11 mouse cellular contexts compared by ENCODE assay signal in genomic region chr8:15562310-15563296, GRCm38 (mm10).
A peak's percentile ranks its signal among the peaks of the same experiment; 100 is the strongest.
DNase-seq lines count a peak whose midpoint lies in the region; ATAC-seq lines count a peak whose summit lies in the region.
"Had no signal": no experiment of that assay in that cellular context is flagged by ENCODE, and none has a peak within 500 bp of the region (broad histone marks: within the 10 kb centered on the region; RNA-seq: fewer than 3 reads in every experiment).

No protein-coding gene starts in this region.

- peak; percentile 19 for DNase-seq in hindbrain, embryonic 11.5 days (ENCODE audit: low spot score)
- no peak for DNase-seq in hindbrain, embryonic 10.5 days (ENCODE audit: low spot score)
- DNase-seq in frontal cortex, postnatal 36 days (ENCODE audit: low spot score in 2 of 2) = peak; percentile 52 to 65
- peak; percentile 16 to 29 for DNase-seq in layer of hippocampus, postnatal 36 days
- DNase-seq in thymus, adult 18-20 months = no peak
- DNase-seq in gastrocnemius, adult 18-20 months (ENCODE audit: low spot score) = no peak
- DNase-seq: embryo, embryonic 11 days; kidney, adult 8-10 months; liver had no signal

- 84% methylated on average over 39 of the region's 39 CpGs for WGBS in hindbrain, embryonic 11.5 days
- WGBS in hindbrain, embryonic 10.5 days = 90% methylated on average over 39 of the region's 39 CpGs
- WGBS in neural tube, embryonic 14.5 days = 64% methylated on average over 39 of the region's 39 CpGs
- 65% methylated on average over 39 of the region's 39 CpGs for WGBS in kidney, embryonic 14.5 days

- peak; percentile 74 for ATAC-seq in hindbrain, embryonic 11.5 days (ENCODE audit: low FRiP score)
- peak; percentile 80 for ATAC-seq in neural tube, embryonic 14.5 days (ENCODE audit: low read depth)
- no peak for ATAC-seq in kidney, embryonic 14.5 days (ENCODE audit: low FRiP score, low TSS enrichment)

- H3K9me3 ChIP-seq in hindbrain, embryonic 11.5 days (ENCODE audit: control insufficient read depth, low read length) = no peaks in the 10 kb centered on the region
- no peaks in the 10 kb centered on the region for H3K9me3 ChIP-seq in hindbrain, embryonic 10.5 days
- H3K9me3 ChIP-seq in neural tube, embryonic 14.5 days (ENCODE audit: control insufficient read depth, low read length) = no peaks in the 10 kb centered on the region
- no peaks in the 10 kb centered on the region for H3K9me3 ChIP-seq in kidney, embryonic 14.5 days (ENCODE audit: control insufficient read depth, low read length)

- H3K27ac ChIP-seq in hindbrain, embryonic 11.5 days (ENCODE audit: low read depth, low read length) = no peak overlapping the region
- no peak overlapping the region for H3K27ac ChIP-seq in hindbrain, embryonic 10.5 days
- peak overlapping the region; percentile 28 for H3K27ac ChIP-seq in neural tube, embryonic 14.5 days (ENCODE audit: low read depth, low read length)
- no peak overlapping the region for H3K27ac ChIP-seq in kidney, embryonic 14.5 days (ENCODE audit: low read depth, low read length)

- no peak overlapping the region for H3K9ac ChIP-seq in hindbrain, embryonic 11.5 days (ENCODE audit: low read depth, low read length)
- H3K9ac ChIP-seq in neural tube, embryonic 14.5 days (replicated peaks; ENCODE audit: low read depth, low read length) = no peak overlapping the region
- no peak overlapping the region for H3K9ac ChIP-seq in kidney, embryonic 14.5 days (ENCODE audit: low read depth, low read length)

- H3K36me3 ChIP-seq in hindbrain, embryonic 11.5 days (ENCODE audit: control insufficient read depth, insufficient read depth, low read length) = no peaks in the 10 kb centered on the region
- H3K36me3 ChIP-seq in hindbrain, embryonic 10.5 days = no peaks in the 10 kb centered on the region
- no peaks in the 10 kb centered on the region for H3K36me3 ChIP-seq in neural tube, embryonic 14.5 days (ENCODE audit: control insufficient read depth, insufficient read depth, low read length)
- no peaks in the 10 kb centered on the region for H3K36me3 ChIP-seq in kidney, embryonic 14.5 days (ENCODE audit: control insufficient read depth, insufficient read depth, low read length)

- no peaks in the 10 kb centered on the region for H3K4me1 ChIP-seq in hindbrain, embryonic 11.5 days (replicated peaks; ENCODE audit: control insufficient read depth, insufficient read depth, low read length)
- H3K4me1 ChIP-seq in hindbrain, embryonic 10.5 days (replicated peaks) = no peaks in the 10 kb centered on the region
- no peaks in the 10 kb centered on the region for H3K4me1 ChIP-seq in neural tube, embryonic 14.5 days (ENCODE audit: control insufficient read depth, insufficient read depth, low read length)
- H3K4me1 ChIP-seq in kidney, embryonic 14.5 days (ENCODE audit: control insufficient read depth, insufficient read depth, low read length) = no peaks in the 10 kb centered on the region

- no peak overlapping the region for H3K4me3 ChIP-seq in hindbrain, embryonic 11.5 days (ENCODE audit: low read depth, low read length)
- H3K4me3 ChIP-seq in hindbrain, embryonic 10.5 days = no peak overlapping the region
- no peak overlapping the region for H3K4me3 ChIP-seq in neural tube, embryonic 14.5 days (ENCODE audit: low read depth, low read length)
- H3K4me3 ChIP-seq in kidney, embryonic 14.5 days (ENCODE audit: low read length) = no peak overlapping the region

- no peaks in the 10 kb centered on the region for H3K27me3 ChIP-seq in hindbrain, embryonic 11.5 days (ENCODE audit: control insufficient read depth, insufficient read depth, low read length)
- H3K27me3 ChIP-seq in hindbrain, embryonic 10.5 days (ENCODE audit: insufficient read depth, poor library complexity, severe bottlenecking) = no peaks in the 10 kb centered on the region
- H3K27me3 ChIP-seq in neural tube, embryonic 14.5 days (ENCODE audit: control insufficient read depth, insufficient read depth, low read length) = no peaks in the 10 kb centered on the region
- H3K27me3 ChIP-seq in kidney, embryonic 14.5 days (ENCODE audit: control insufficient read depth, insufficient read depth, low read length) = no peaks in the 10 kb centered on the region

- no peak overlapping the region for H3K4me2 ChIP-seq in hindbrain, embryonic 11.5 days (replicated peaks; ENCODE audit: low read depth, low read length)
- no peak overlapping the region for H3K4me2 ChIP-seq in neural tube, embryonic 14.5 days (ENCODE audit: low read depth, low read length)
- H3K4me2 ChIP-seq in kidney, embryonic 14.5 days (replicated peaks; ENCODE audit: low read depth, low read length) = no peak overlapping the region

Comparison
In these comparisons a context has a peak if more than half of its experiments do, and no peak if none do; other contexts are left out.
1. DNase-seq: peak in hindbrain, embryonic 11.5 days (single experiment), frontal cortex, postnatal 36 days (2 of 2) and layer of hippocampus, postnatal 36 days (2 of 2); none in hindbrain, embryonic 10.5 days (single experiment), thymus, adult 18-20 months (0 of 2) and gastrocnemius, adult 18-20 months (single experiment).